Mouse (Mus musculus) mesoderm, embryonic 11.5 days (tissue): Measurements from ENCODE around the gene Vmn2r94.

Experiments
- DNase-seq: peaks from one replicate; pipeline ENCODE4 v3.0.0-alpha.2; 2012; ENCODE audit warnings: low read depth, low spot score

Gene Vmn2r94

DNA sequence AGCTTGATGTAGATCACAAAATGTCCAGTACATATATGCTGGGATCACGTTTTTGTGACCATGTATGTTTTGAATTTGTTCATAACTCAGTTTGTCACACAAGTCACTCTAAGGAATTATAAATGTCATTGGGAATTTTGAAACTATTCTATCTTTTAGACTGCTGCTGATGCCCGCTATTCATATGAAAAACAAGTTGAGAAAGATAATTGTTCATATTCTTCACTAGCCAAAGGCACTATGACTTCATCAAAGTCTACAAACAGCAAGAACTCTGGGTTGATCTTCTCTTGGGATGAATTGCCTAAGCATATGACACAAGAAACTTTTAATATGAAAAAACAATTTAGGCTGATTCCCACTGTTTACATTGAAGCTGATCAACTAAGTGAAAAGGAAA lies at the start of gene Vmn2r94:
TSS of gene Vmn2r94 (minus strand) at position 101 of the 400 bp plus-strand sequence.
- no peak for DNase-seq

DNA sequence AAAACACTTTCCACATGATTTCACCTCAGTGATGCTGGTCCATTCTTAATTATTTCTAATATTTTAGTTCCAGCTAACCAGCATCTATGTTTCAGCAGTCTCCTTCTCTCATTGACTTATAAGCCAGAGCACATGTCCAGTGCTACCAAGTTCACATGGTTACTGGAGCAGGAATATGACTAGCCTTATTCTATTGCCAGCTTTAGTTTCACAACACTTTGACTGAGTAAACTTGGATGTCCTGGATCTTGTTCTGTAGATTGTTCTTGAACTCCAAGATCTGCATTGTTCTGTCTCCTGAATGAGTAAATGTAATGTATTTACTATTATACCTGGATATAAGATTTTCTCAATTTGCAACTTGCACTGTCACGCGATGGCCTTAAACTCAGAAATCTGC lies 45.5 kb upstream of the Vmn2r94 start:
- DNase-seq: no peak

DNA sequence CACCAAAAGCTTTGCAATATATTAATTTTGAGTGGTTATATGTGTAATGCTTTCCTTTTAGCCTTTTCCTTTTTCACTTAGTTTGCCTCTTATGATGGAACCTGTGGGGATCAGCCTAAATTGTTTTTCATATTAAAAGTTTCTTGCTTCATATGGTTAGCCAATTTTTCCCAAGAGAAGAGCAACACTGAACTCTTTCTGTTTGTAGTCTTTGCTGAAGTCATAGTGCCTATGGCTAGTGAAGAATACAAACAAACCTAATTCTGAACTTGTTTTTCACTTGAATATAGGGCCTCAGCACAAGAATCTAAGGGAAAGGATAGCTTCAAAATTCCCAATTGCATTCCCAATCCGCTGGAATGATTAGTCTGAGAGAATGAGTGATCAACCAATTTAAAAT lies 20.2 kb upstream of the Vmn2r94 start, which contains the start of gene Vmn2r93:
TSS of gene Vmn2r93 (plus strand) at position 301 of the 400 bp plus-strand sequence.
- DNase-seq: no peak

DNA sequence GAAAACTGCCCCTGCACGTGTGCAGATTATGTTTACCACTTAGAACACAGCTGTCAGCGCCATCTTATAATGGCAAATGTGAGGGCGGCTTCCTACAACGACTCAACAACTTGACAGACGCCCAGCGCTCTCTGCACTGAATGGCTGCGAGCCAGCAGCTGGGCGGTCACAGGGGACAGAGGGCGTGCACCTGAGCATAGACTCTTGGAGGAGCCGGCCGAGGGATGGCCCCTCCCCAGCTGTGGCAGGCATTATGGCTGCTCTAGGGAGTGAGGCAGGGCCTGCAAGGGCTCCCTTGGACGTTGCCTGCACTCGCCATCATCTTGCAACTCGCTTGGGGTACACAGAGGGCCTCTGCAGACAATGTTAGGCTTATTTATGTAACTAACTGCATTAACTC lies 40.6 kb downstream of the Vmn2r94 start:
- DNase-seq: no peak

DNA sequence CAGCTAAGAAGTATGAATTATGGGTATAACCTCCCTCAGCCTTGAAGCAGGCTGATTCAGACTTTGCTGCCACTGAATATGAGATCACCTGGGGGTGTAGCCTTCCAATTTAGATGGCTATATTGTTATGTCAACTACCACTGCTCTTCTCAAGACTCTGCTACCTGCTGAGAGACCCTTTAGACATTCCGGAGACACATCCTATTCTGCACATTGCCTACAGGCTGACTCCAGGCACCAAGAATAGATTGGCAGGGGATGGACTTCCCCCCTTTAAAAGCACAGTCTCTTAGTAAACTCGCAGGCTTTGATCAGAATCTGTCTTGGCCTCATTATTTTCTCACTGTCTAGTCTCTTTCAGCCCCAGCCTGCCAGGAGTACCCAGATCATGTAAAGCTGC lies 45.6 kb downstream of the Vmn2r94 start:
- DNase-seq: no peak

DNA sequence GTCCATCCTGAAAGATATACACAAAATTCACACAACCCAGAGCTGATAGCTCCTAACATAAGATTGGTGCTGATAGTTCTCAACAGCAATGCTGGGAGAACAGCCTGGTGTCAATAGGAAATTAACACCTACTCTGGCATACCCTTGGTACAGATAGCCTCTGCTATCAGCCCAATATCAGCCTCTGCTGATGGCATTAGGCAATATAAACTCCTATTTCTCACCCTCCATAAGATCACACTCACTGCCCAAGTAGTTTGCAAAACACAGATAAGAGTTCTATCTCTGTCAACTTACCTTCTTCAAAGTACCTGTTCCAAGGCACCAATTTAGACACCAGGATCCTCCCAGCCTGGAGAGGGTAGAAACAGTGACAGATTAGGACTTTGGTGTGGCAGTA lies 56.3 kb downstream of the Vmn2r94 start:
- no peak for DNase-seq
